Mouse (Mus musculus) effector memory CD4-positive, alpha-beta T cell, adult 7 months (primary cell): ENCODE data around the gene Gp5. TPM values are rescaled to one million over a fixed set of nuclear protein-coding genes. Genes with fewer than 3 reads are reported as not detected.

Experiments used
- polyA plus RNA-seq: library from polyadenylated mRNA; unstranded; fragments of 100-300 nt; shearing (Covaris generic); gene quantifications from one replicate; pipeline ENCODE4 v1.2.1, GENCODE M21; 2017

Gene Gp5
- 0.74 TPM for polyA plus RNA-seq

DNA sequence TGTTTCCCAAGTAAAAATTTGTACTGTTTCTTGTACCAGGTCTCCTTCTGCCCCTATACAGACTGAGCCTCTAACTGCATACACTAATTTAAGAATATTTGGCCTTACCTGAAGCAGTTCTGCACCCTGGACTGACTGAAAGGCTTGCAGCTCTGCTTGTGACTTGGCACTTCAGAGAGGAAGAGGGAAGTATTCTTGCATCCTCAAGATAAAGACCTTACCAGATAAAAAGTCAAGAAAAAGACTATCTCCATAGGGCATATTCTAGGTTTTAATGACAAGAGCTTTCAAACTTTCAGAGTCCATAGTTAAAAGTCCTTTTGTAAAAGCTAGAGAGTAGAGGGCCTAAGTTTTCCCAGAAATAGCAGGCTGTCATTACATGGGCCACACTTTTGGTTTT is at the start of gene Gp5:
Gp5 (minus strand) TSS at position 133 of the 400 bp plus-strand sequence.

DNA sequence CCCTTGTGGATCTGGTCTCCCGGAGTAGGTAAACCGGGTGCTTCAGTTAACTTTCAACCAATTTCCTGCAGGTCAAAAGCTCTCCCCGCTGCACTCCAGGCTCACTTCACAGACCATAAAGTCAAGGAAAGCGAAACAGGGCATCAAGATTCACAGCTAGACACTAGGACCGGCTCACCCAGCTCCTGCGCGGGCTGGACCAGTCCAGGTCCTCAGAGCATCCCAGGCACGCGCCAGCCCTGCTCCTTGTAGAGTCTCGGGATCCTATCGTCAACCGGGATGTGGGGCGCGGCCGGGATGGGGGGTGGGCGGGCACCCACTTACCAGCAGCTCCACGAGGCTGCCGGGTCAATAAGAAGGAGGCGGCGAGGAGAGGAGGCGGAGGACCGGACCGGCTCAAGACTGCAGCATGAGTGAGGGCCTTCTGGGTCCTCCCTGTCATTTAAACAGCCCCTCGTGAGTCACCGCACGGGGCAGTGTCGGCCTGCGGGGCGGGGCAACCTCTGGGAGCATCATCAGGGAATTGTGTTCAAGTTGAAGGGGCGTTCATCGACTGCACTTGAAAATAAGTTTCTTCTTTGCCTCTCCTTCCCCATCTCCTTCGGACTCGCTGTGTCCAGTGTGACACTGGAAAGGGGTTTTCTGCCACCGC is 27.6 kb downstream of the Gp5 start, which contains the start of gene Lrrc15:
Lrrc15 (minus strand) TSS at position 413 of the 652 bp plus-strand sequence.

DNA sequence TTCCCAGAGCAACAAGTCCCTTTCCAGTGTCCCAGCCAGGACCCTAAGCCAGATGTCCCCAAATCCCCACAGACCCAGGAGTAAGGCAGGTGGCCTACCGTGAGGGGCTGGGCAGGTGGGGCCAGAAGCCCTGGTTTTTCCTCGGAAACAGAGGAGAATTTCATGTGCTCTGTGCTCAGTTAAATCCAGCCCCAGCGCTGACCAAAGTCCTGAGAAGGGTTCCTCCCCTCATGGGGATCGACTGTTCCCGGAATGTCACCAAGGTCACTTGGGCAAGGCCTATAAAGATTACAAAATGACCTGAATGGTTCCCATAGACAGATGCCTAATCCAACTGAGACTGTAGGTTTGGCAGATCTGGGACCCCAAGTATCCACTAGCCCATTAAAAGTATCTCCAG is 43.2 kb downstream of the Gp5 start, which contains the start of gene Cpn2:
Cpn2 (minus strand) TSS at position 141 of the 400 bp plus-strand sequence.

Other genes starting within 250 kb of the Gp5 start
- 0.34 TPM for gene Hes1, start 246.4 kb downstream of the Gp5 start, polyA plus RNA-seq
- gene Cpn2, start 43.3 kb downstream of the Gp5 start, polyA plus RNA-seq: 0.11 TPM
- 0.10 TPM for gene Lrrc15, start 27.5 kb downstream of the Gp5 start, polyA plus RNA-seq
- 60.6 TPM for gene Atp13a3, start 95.2 kb upstream of the Gp5 start, polyA plus RNA-seq
- gene Tmem44, start 240.1 kb upstream of the Gp5 start, polyA plus RNA-seq: 0.38 TPM